Mouse (Mus musculus): ENCODE results near the gene Pou3f1. TPM values are rescaled to one million over a fixed set of nuclear protein-coding genes. Genes with fewer than 3 reads are reported as not detected.

The Pou3f1 gene
- polyA plus RNA-seq, 1 experiment from 2014 or later: 0.10 TPM

GRCm38 (mm10) chr4:124615986-124616385 is 40.6 kb upstream of the Pou3f1 start:
- Histone ChIP-seq H3K4me2 (replicated peaks; ENCODE audit: low read depth, low read length) (no peak overlapping the region), H3K4me1 (ENCODE audit: insufficient read depth, low read depth, low read length) (no peaks in the 10 kb centered on the region)

DNA sequence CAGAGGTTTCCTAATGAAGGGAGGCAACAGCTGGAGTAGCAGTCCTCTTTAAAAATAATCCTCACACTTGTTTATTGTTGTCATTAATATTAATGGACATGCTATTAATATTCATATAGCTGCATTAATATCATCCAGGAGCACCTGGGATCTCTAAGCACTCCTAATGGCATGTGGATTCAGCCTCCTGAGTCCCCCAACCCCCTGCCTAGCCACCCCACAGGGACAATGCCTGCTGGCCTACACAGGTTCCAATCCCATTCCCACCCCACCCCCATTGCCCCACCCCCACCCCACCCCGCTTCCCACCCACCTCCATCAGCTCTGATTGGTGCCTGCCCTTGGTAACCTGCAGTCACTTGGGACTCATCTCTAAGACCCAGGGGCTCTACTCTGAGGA is 40.0 kb upstream of the Pou3f1 start:
- no peaks in the 10 kb centered on the region for H3K9me3 ChIP-seq (ENCODE audit: low read length)
- H3K9ac ChIP-seq (replicated peaks; ENCODE audit: low read depth): no peak overlapping the region
- no peak overlapping the region for H3K4me3 ChIP-seq (ENCODE audit: low read depth, low read length)
- no peak for ATAC-seq
- TF ChIP-seq CTCF (IDR thresholded peaks at IDR 0.05) (no peak), EP300 (IDR thresholded peaks at IDR 0.05) (no peak)
- no peak overlapping the region for H3K27ac ChIP-seq (ENCODE audit: low read length)
- H3K36me3 ChIP-seq (ENCODE audit: insufficient read depth, low read length): no peaks in the 10 kb centered on the region
- no peak overlapping the region for H3K4me2 ChIP-seq (replicated peaks; ENCODE audit: low read depth, low read length)
- DNase-seq (ENCODE audit: low spot score): no peak
- no peaks in the 10 kb centered on the region for H3K4me1 ChIP-seq (ENCODE audit: insufficient read depth, low read depth, low read length)
- H3K27me3 ChIP-seq (replicated peaks; ENCODE audit: insufficient read depth, low read length): no peaks in the 10 kb centered on the region
- WGBS: 67% methylated on average over 1 of the region's 1 CpGs

More at GRCm38 (mm10) chr4:124615986-124616385, 40.6 kb upstream of the Pou3f1 start:
- H3K9ac ChIP-seq (replicated peaks; ENCODE audit: low read depth): no peak overlapping the region
- ATAC-seq (no peak), DNase-seq (ENCODE audit: low spot score) (no peak)
- no peak overlapping the region for H3K4me3 ChIP-seq (ENCODE audit: low read depth, low read length)
- no peaks in the 10 kb centered on the region for H3K36me3 ChIP-seq (ENCODE audit: insufficient read depth, low read length)
- no peaks in the 10 kb centered on the region for H3K27me3 ChIP-seq (replicated peaks; ENCODE audit: insufficient read depth, low read length)
- H3K27ac ChIP-seq (ENCODE audit: low read length): no peak overlapping the region
- 40% methylated on average over 9 of the region's 9 CpGs for WGBS
- TF ChIP-seq EP300 (IDR thresholded peaks at IDR 0.05) (no peak), CTCF (IDR thresholded peaks at IDR 0.05) (no peak)
- H3K9me3 ChIP-seq (ENCODE audit: low read length): no peaks in the 10 kb centered on the region

DNA sequence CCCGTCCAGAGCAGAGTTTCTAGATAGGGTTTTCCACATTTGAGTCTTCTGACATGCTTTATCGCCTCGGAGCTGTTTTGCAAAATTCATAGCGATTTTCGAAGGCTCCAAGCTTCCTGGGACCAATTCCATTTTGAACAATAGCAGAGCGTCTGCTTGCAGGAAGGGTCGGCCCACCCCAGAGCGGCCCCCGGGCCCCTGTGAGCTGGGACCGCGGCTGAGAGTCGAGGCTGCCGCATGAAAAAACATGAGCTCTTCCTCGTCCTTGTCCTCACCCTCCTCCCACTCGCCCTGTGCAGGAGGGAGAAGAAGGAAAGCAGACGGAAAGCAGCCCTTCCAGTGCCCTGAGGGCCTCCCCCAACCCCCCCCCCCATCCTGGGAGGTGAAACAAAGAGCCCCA is 38.0 kb upstream of the Pou3f1 start:
- Histone ChIP-seq H3K4me2 (replicated peaks; ENCODE audit: low read depth, low read length) (no peak overlapping the region), H3K4me3 (ENCODE audit: low read depth, low read length) (no peak overlapping the region), H3K4me1 (ENCODE audit: insufficient read depth, low read depth, low read length) (no peaks in the 10 kb centered on the region), H3K9me3 (ENCODE audit: low read length) (no peaks in the 10 kb centered on the region), H3K27me3 (replicated peaks; ENCODE audit: insufficient read depth, low read length) (no peaks in the 10 kb centered on the region), H3K27ac (ENCODE audit: low read length) (no peak overlapping the region), H3K9ac (replicated peaks; ENCODE audit: low read depth) (no peak overlapping the region), H3K36me3 (ENCODE audit: insufficient read depth, low read length) (no peaks in the 10 kb centered on the region)
- 14% methylated on average over 16 of the region's 16 CpGs for WGBS
- DNase-seq (ENCODE audit: low spot score) (no peak), ATAC-seq (no peak)
- no peak for TF ChIP-seq CTCF (IDR thresholded peaks at IDR 0.05)
- TF ChIP-seq EP300 (IDR thresholded peaks at IDR 0.05): no peak

DNA sequence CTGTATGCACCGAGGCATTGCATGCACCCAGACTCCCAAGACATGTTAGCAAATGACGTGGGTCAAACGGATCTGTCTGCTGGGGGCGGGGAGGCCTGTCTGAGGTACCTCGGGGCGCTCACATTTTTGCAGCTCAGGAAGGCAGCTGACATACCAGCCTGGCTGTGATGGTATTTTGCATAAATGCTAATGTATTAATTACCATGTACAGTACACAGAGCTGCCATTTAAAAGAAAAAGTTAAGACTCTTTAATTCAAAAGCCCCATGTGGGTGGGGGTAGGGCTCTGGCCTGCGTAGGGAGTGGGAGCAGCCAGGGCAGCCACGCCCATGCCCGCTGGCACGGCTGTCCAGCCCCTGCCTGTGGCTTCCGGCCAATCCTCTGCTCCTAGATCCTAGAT is 35.2 kb upstream of the Pou3f1 start:
- no peaks in the 10 kb centered on the region for H3K27me3 ChIP-seq (replicated peaks; ENCODE audit: insufficient read depth, low read length)
- no peak overlapping the region for H3K4me3 ChIP-seq (ENCODE audit: low read depth, low read length)
- H3K9me3 ChIP-seq (ENCODE audit: low read length): no peaks in the 10 kb centered on the region
- H3K4me1 ChIP-seq (ENCODE audit: insufficient read depth, low read depth, low read length): no peaks in the 10 kb centered on the region
- H3K4me2 ChIP-seq (replicated peaks; ENCODE audit: low read depth, low read length): no peak overlapping the region
- 59% methylated on average over 11 of the region's 11 CpGs for WGBS
- DNase-seq (ENCODE audit: low spot score): no peak
- H3K36me3 ChIP-seq (ENCODE audit: insufficient read depth, low read length): no peaks in the 10 kb centered on the region
- no peak for TF ChIP-seq CTCF (IDR thresholded peaks at IDR 0.05)
- TF ChIP-seq EP300 (IDR thresholded peaks at IDR 0.05): no peak
- no peak for ATAC-seq
- H3K27ac ChIP-seq (ENCODE audit: low read length): no peak overlapping the region
- no peak overlapping the region for H3K9ac ChIP-seq (replicated peaks; ENCODE audit: low read depth)

GRCm38 (mm10) chr4:124622566-124622965 is 34.0 kb upstream of the Pou3f1 start:
- WGBS: 85% methylated on average over 5 of the region's 5 CpGs
- H3K36me3 ChIP-seq (ENCODE audit: insufficient read depth, low read length): no peaks in the 10 kb centered on the region
- H3K9me3 ChIP-seq (ENCODE audit: low read length): no peaks in the 10 kb centered on the region
- ATAC-seq: no peak
- no peak overlapping the region for H3K4me3 ChIP-seq (ENCODE audit: low read depth, low read length)
- H3K27me3 ChIP-seq (replicated peaks; ENCODE audit: insufficient read depth, low read length): no peaks in the 10 kb centered on the region
- no peaks in the 10 kb centered on the region for H3K4me1 ChIP-seq (ENCODE audit: insufficient read depth, low read depth, low read length)
- DNase-seq (ENCODE audit: low spot score): no peak
- no peak overlapping the region for H3K9ac ChIP-seq (replicated peaks; ENCODE audit: low read depth)
- H3K27ac ChIP-seq (ENCODE audit: low read length): no peak overlapping the region
- TF ChIP-seq CTCF (IDR thresholded peaks at IDR 0.05): no peak
- TF ChIP-seq EP300 (IDR thresholded peaks at IDR 0.05): no peak
- no peak overlapping the region for H3K4me2 ChIP-seq (replicated peaks; ENCODE audit: low read depth, low read length)

DNA sequence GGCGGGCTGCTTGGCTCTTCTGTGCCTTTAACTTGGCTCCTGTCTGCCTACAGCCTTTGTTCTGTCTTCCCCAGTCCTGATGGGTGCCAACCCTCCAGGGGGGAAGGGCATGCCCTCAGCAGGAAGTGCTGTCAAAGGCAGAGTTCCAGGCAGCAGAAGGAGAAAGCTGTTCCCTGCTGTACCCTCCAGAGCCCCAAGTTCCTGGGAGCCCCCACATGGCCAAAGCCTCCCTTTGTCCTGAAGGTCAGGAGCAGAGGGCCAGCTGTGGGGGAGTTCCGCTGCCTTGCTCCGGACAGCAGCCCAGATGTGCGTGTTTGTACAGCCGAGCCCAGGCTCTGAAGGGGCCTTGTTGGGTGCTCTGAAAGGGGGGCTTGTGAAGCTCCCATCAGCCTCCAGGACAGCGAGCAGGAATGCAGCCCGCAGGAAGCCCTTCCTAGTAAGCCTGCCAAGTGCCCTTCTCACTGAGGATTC is 32.5 kb upstream of the Pou3f1 start:
- H3K27ac ChIP-seq (ENCODE audit: low read length): no peak overlapping the region
- TF ChIP-seq EP300 (IDR thresholded peaks at IDR 0.05) (no peak), CTCF (IDR thresholded peaks at IDR 0.05) (no peak)
- no peak overlapping the region for H3K4me3 ChIP-seq (ENCODE audit: low read depth, low read length)
- H3K9ac ChIP-seq (replicated peaks; ENCODE audit: low read depth): no peak overlapping the region
- WGBS: 23% methylated on average over 7 of the region's 7 CpGs
- no peaks in the 10 kb centered on the region for H3K4me1 ChIP-seq (ENCODE audit: insufficient read depth, low read depth, low read length)
- no peak overlapping the region for H3K4me2 ChIP-seq (replicated peaks; ENCODE audit: low read depth, low read length)
- H3K27me3 ChIP-seq (replicated peaks; ENCODE audit: insufficient read depth, low read length): no peaks in the 10 kb centered on the region
- DNase-seq (ENCODE audit: low spot score): peak; percentile 9
- H3K36me3 ChIP-seq (ENCODE audit: insufficient read depth, low read length): no peaks in the 10 kb centered on the region
- no peaks in the 10 kb centered on the region for H3K9me3 ChIP-seq (ENCODE audit: low read length)
- ATAC-seq: no peak

GRCm38 (mm10) chr4:124626836-124627235 is 29.8 kb upstream of the Pou3f1 start:
- DNase-seq (ENCODE audit: low spot score) (no peak), ATAC-seq (no peak)
- no peak overlapping the region for H3K27ac ChIP-seq (ENCODE audit: low read length)
- no peak overlapping the region for H3K4me3 ChIP-seq (ENCODE audit: low read depth, low read length)
- no peak overlapping the region for H3K9ac ChIP-seq (replicated peaks; ENCODE audit: low read depth)
- TF ChIP-seq EP300 (IDR thresholded peaks at IDR 0.05) (no peak), CTCF (IDR thresholded peaks at IDR 0.05) (no peak)
- no peaks in the 10 kb centered on the region for H3K36me3 ChIP-seq (ENCODE audit: insufficient read depth, low read length)
- WGBS: 60% methylated on average over 1 of the region's 1 CpGs
- no peaks in the 10 kb centered on the region for H3K4me1 ChIP-seq (ENCODE audit: insufficient read depth, low read depth, low read length)
- no peaks in the 10 kb centered on the region for H3K27me3 ChIP-seq (replicated peaks; ENCODE audit: insufficient read depth, low read length)
- no peak overlapping the region for H3K4me2 ChIP-seq (replicated peaks; ENCODE audit: low read depth, low read length)
- H3K9me3 ChIP-seq (ENCODE audit: low read length): no peaks in the 10 kb centered on the region
